Mouse (Mus musculus) small intestine, adult 2 months (tissue): ENCODE results near the gene Wdr81.

Source experiments
- CTCF ChIP-seq: fragments of 200-500 bp; IDR thresholded peaks from 2 replicates; pipeline ENCODE4 v1.5.1; 2012; ENCODE audit warnings: low read depth, mild to moderate bottlenecking, control low read depth, inconsistent platforms, low read length, moderate library complexity, mixed read lengths; ENCODE audit not compliant: insufficient replicate concordance, insufficient read length; ENCODE audit errors: extremely low read depth
- POLR2A ChIP-seq: fragments of 200-500 bp; IDR thresholded peaks from 2 replicates; pipeline ENCODE4 v1.6.1; 2012; ENCODE audit warnings: low read depth, mild to moderate bottlenecking, control low read depth, inconsistent platforms, low read length, moderate library complexity

DNA sequence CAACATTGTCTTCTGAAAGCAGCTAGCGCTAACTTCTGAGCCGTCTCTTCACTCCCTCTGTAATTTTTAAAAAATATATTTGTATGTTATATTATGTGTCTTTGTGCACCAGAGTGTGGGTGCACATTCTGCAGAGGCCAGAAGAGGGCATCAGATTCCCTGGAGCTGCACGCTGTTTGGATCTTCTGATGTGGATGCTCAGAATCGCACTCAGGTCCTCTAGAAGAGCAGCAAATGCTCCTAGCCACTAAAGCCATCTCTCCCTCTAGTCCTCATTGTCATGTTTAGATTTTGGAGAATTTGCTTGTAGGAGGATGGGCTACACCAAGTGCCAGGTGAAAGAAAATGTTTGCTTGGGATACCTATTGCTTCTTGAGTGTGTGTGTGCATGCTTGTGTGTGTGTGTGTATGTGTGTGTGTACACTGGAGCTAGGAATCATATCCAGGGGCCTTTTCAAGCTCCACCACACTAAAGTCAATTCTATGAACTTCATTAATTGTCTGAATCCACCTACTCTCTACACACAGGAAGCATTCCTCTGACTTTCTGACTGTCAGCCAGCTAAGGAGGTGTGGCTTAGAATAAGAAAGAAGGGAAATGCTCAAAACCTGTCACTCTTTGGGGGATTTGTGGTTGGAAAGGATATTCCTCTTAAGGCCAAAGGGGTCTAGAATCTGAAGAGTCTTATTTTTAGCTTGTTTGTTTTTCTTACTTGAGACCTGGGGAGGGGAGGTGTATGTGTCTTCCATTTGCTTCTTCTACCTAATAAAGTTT lies 12.4 kb upstream of the Wdr81 start:
- peak; percentile 33; the same call in 1 of the 2 replicates for TF ChIP-seq CTCF
- no peak for TF ChIP-seq POLR2A
